Mouse (Mus musculus) G1E (cell line): ENCODE measurements around the gene Agpat3. TPM values are rescaled to one million over a fixed set of nuclear protein-coding genes. Genes with fewer than 3 reads are reported as not detected.
A peak's percentile ranks its signal among the peaks of the same experiment; 100 is the strongest.

Experiments
- ATAC-seq: 2 replicates; pipeline ENCODE4 v1.8.0; 2016; ENCODE audit warnings: mild to moderate bottlenecking; ENCODE audit not compliant: insufficient number of reproducible peaks, poor library complexity, low FRiP score, severe bottlenecking; ENCODE audit errors: extremely low read depth
- DNase-seq: peaks from one replicate; pipeline ENCODE4 v3.0.0; 2012; ENCODE audit warnings: low spot score
- H3K27me3 ChIP-seq: 2 replicates; pipeline ENCODE4 v1.6.1; 2012; ENCODE audit warnings: mild to moderate bottlenecking, low read length, inconsistent platforms; ENCODE audit not compliant: insufficient read depth
- H3K36me3 ChIP-seq: replicated peaks from 2 replicates; pipeline ENCODE3; 2012; ENCODE audit warnings: mild to moderate bottlenecking, inconsistent platforms
- H3K4me1 ChIP-seq: 2 replicates; pipeline ENCODE4 v1.6.1; 2012; ENCODE audit warnings: low read depth, low read length, inconsistent platforms, mixed read lengths; ENCODE audit not compliant: insufficient read depth
- H3K4me3 ChIP-seq: 2 replicates; pipeline ENCODE4 v1.5.1; 2012; ENCODE audit warnings: low read depth, mild to moderate bottlenecking, inconsistent platforms, low read length, moderate library complexity, mixed read lengths
- H3K9me3 ChIP-seq: replicated peaks from 2 replicates; pipeline ENCODE4 v1.6.1; 2012; ENCODE audit warnings: inconsistent platforms
- CTCF ChIP-seq: IDR thresholded peaks from 2 replicates; pipeline ENCODE4 v1.5.1; 2012; ENCODE audit warnings: low read depth, low read length, inconsistent platforms, mixed read lengths
- GATA1 ChIP-seq: IDR thresholded peaks from 2 replicates; pipeline ENCODE4 v1.6.1; 2012; ENCODE audit warnings: borderline replicate concordance, low read length, inconsistent platforms, mixed read lengths
- GATA2 ChIP-seq: IDR thresholded peaks from 2 replicates; pipeline ENCODE4 v1.6.1; 2012; ENCODE audit warnings: low read depth, low read length, inconsistent platforms, borderline replicate concordance
- POLR2AphosphoS5 ChIP-seq: IDR thresholded peaks from 2 replicates; pipeline ENCODE4 v1.6.1; 2012; ENCODE audit warnings: low read depth, low read length, inconsistent platforms; ENCODE audit not compliant: insufficient replicate concordance
- TAL1 ChIP-seq: conservative IDR thresholded peaks from 2 replicates; pipeline ENCODE4 v1.6.1; 2012; ENCODE audit warnings: low read depth, low read length, inconsistent platforms, mixed read lengths
- polyA plus RNA-seq: library from polyadenylated mRNA; stranded (reverse); fragments of >175 nt; gene quantifications from 2 replicates; pipeline ENCODE4 v1.2.3, GENCODE M21; 2012
- total RNA-seq, 2 experiments: library from RNA; stranded (forward) in 1 of 2; stranded (reverse) in 1 of 2; fragments of 200-1000 nt in 1 of 2; fragments of >200 nt in 1 of 2; fragmentation: Nextera tagmentation in 1 of 2; gene quantifications; 2 replicates each; pipeline ENCODE4 v1.2.3; 2014 to 2017

Gene Agpat3
- total and polyA plus RNA-seq, 3 experiments = 2.3 to 2.9 (median 2.3) TPM

GRCm38 (mm10) chr10:78372681-78373668 is 20.7 kb upstream of the Agpat3 start:
- peaks cover 32% of the 10 kb centered on the region for H3K27me3 ChIP-seq
- TF ChIP-seq TAL1 (no peak), GATA2 (no peak), GATA1 (no peak), POLR2AphosphoS5 (no peak), CTCF (no peak)
- ATAC-seq = no peak
- peaks cover 4% of the 10 kb centered on the region for H3K9me3 ChIP-seq
- no peak overlapping the region for H3K4me3 ChIP-seq
- peaks cover 44% of the 10 kb centered on the region for H3K4me1 ChIP-seq
- H3K36me3 ChIP-seq = no peaks in the 10 kb centered on the region
- no peak for DNase-seq

- TF ChIP-seq GATA2 (no peak), TAL1 (no peak), CTCF (no peak), POLR2AphosphoS5 (no peak), GATA1 (no peak)
- H3K4me1 ChIP-seq = peaks cover 55% of the 10 kb centered on the region
- H3K4me3 ChIP-seq = no peak overlapping the region
- H3K9me3 ChIP-seq = peaks cover 4% of the 10 kb centered on the region
- DNase-seq (no peak), ATAC-seq (no peak)
- no peaks in the 10 kb centered on the region for H3K36me3 ChIP-seq
- peaks cover 32% of the 10 kb centered on the region for H3K27me3 ChIP-seq
Observed at GRCm38 (mm10) chr10:78371746-78372145, 19.5 kb upstream of the Agpat3 start.

- H3K27me3 ChIP-seq = peaks cover 13% of the 10 kb centered on the region
Observed at GRCm38 (mm10) chr10:78367586-78367985, 15.3 kb upstream of the Agpat3 start.

GRCm38 (mm10) chr10:78366851-78367312 is 14.6 kb upstream of the Agpat3 start:
- Histone ChIP-seq H3K27me3 (peaks cover 16% of the 10 kb centered on the region), H3K36me3 (no peaks in the 10 kb centered on the region), H3K9me3 (no peaks in the 10 kb centered on the region; the same call in 1 of the 2 replicates), H3K4me3 (peak overlapping the region; percentile 40; the same call in 1 of the 2 replicates), H3K4me1 (peaks cover 74% of the 10 kb centered on the region)
- TF ChIP-seq TAL1 (peak; percentile 98), CTCF (no peak)
- DNase-seq = peak; percentile 84
- peak; percentile 96 for ATAC-seq

More at GRCm38 (mm10) chr10:78367586-78367985, 15.3 kb upstream of the Agpat3 start:
- no peak for ATAC-seq
- peak; percentile 12 for DNase-seq
- no peaks in the 10 kb centered on the region; the same call in 1 of the 2 replicates for H3K9me3 ChIP-seq
- H3K4me3 ChIP-seq = peak overlapping the region; percentile 34; the same call in 1 of the 2 replicates
- H3K4me1 ChIP-seq = peaks cover 81% of the 10 kb centered on the region
- H3K36me3 ChIP-seq = no peaks in the 10 kb centered on the region
- TF ChIP-seq POLR2AphosphoS5 (no peak), CTCF (no peak), GATA2 (no peak), TAL1 (no peak), GATA1 (no peak)

GRCm38 (mm10) chr10:78366195-78366834 is 14.0 kb upstream of the Agpat3 start:
- TF ChIP-seq TAL1 (no peak), CTCF (no peak), GATA2 (no peak), POLR2AphosphoS5 (no peak), GATA1 (no peak)
- no peaks in the 10 kb centered on the region; the same call in 1 of the 2 replicates for H3K9me3 ChIP-seq
- no peak for DNase-seq
- no peak overlapping the region; the same call in 1 of the 2 replicates for H3K4me3 ChIP-seq
- H3K4me1 ChIP-seq = peaks cover 68% of the 10 kb centered on the region
- H3K36me3 ChIP-seq = no peaks in the 10 kb centered on the region
- peaks cover 21% of the 10 kb centered on the region for H3K27me3 ChIP-seq
- ATAC-seq = no peak

GRCm38 (mm10) chr10:78365555-78365954 is 13.3 kb upstream of the Agpat3 start:
- H3K27me3 ChIP-seq = peaks cover 21% of the 10 kb centered on the region
- ATAC-seq (no peak), DNase-seq (no peak)
- TF ChIP-seq TAL1 = no peak
- no peak for TF ChIP-seq POLR2AphosphoS5
- TF ChIP-seq CTCF = no peak
- no peak overlapping the region; the same call in 1 of the 2 replicates for H3K4me3 ChIP-seq
- H3K4me1 ChIP-seq = peaks cover 68% of the 10 kb centered on the region
- H3K36me3 ChIP-seq = no peaks in the 10 kb centered on the region
- no peaks in the 10 kb centered on the region; the same call in 1 of the 2 replicates for H3K9me3 ChIP-seq
